Mouse (Mus musculus): ENCODE results near the gene Tnnc2.

The Tnnc2 gene

GRCm38 (mm10) chr2:164773229-164773988 is 6.4 kb downstream of the Tnnc2 start:
- DNase-seq (ENCODE audit: low read depth, low spot score), result no peak

GRCm38 (mm10) chr2:164771123-164771522 is 8.6 kb downstream of the Tnnc2 start:
- no peak for DNase-seq (ENCODE audit: low read depth, low spot score)

GRCm38 (mm10) chr2:164770279-164770678 is 9.5 kb downstream of the Tnnc2 start:
- DNase-seq (ENCODE audit: low read depth, low spot score), result peak; percentile 51

- peak; percentile 98 for DNase-seq (ENCODE audit: low read depth, low spot score)
Measured at GRCm38 (mm10) chr2:164769258-164770037, 10.3 kb downstream of the Tnnc2 start, which contains the start of gene Ube2c. Gene Ube2c, plus strand, starts transcription at chr2:164769898.

- DNase-seq (ENCODE audit: low read depth, low spot score), result no peak
Measured at GRCm38 (mm10) chr2:164767812-164768540, 11.8 kb downstream of the Tnnc2 start.

GRCm38 (mm10) chr2:164765841-164766240 is 13.9 kb downstream of the Tnnc2 start:
- DNase-seq (ENCODE audit: low read depth, low spot score), result no peak

- no peak for DNase-seq (ENCODE audit: low read depth, low spot score)
Measured at GRCm38 (mm10) chr2:164762593-164762992, 17.2 kb downstream of the Tnnc2 start.

- DNase-seq (ENCODE audit: low read depth, low spot score), result no peak
Measured at GRCm38 (mm10) chr2:164761971-164762370, 17.8 kb downstream of the Tnnc2 start.

- DNase-seq (ENCODE audit: low read depth, low spot score), result peak; percentile 70
Measured at GRCm38 (mm10) chr2:164761502-164761901, 18.3 kb downstream of the Tnnc2 start.

- DNase-seq (ENCODE audit: low read depth, low spot score), result peak; percentile 78
Measured at GRCm38 (mm10) chr2:164760059-164760833, 19.5 kb downstream of the Tnnc2 start.

- peak; percentile 67 for DNase-seq (ENCODE audit: low read depth, low spot score)
Measured at GRCm38 (mm10) chr2:164758692-164759091, 21.1 kb downstream of the Tnnc2 start.

GRCm38 (mm10) chr2:164757841-164758240 is 21.9 kb downstream of the Tnnc2 start:
- no peak for DNase-seq (ENCODE audit: low read depth, low spot score)

- DNase-seq (ENCODE audit: low read depth, low spot score), result no peak
Measured at GRCm38 (mm10) chr2:164754800-164755199, 25.0 kb downstream of the Tnnc2 start.

GRCm38 (mm10) chr2:164754105-164754504 is 25.7 kb downstream of the Tnnc2 start:
- no peak for DNase-seq (ENCODE audit: low read depth, low spot score)

- no peak for DNase-seq (ENCODE audit: low read depth, low spot score)
Measured at GRCm38 (mm10) chr2:164752454-164752853, 27.3 kb downstream of the Tnnc2 start.

- DNase-seq (ENCODE audit: low read depth, low spot score), result no peak
Measured at GRCm38 (mm10) chr2:164748991-164749390, 30.8 kb downstream of the Tnnc2 start.

- DNase-seq (ENCODE audit: low read depth, low spot score), result no peak
Measured at GRCm38 (mm10) chr2:164748191-164748590, 31.6 kb downstream of the Tnnc2 start.

GRCm38 (mm10) chr2:164746693-164747092 is 33.1 kb downstream of the Tnnc2 start:
- no peak for DNase-seq (ENCODE audit: low read depth, low spot score)

- peak; percentile 87 for DNase-seq (ENCODE audit: low read depth, low spot score)
Measured at GRCm38 (mm10) chr2:164745843-164746479, 33.8 kb downstream of the Tnnc2 start, which contains the start of the genes Wfdc3 and Dnttip1. Gene Wfdc3, minus strand, starts transcription at chr2:164745931. Gene Dnttip1, plus strand, starts transcription at chr2:164745983.

GRCm38 (mm10) chr2:164744987-164745386 is 34.8 kb downstream of the Tnnc2 start:
- DNase-seq (ENCODE audit: low read depth, low spot score), result no peak

- no peak for DNase-seq (ENCODE audit: low read depth, low spot score)
Measured at GRCm38 (mm10) chr2:164739876-164740275, 39.9 kb downstream of the Tnnc2 start.
